Mouse (Mus musculus) layer of hippocampus, adult 2 months (tissue): ENCODE data around the gene Plcxd2. TPM values are rescaled to one million over a fixed set of nuclear protein-coding genes. Genes with fewer than 3 reads are reported as not detected.

Source experiments
- DNase-seq, 2 experiments: peaks; one replicate each; pipeline ENCODE4 v3.0.0; 2022; ENCODE audit warnings: low spot score in 2 of 2
- H3K27ac ChIP-seq: fragments of 200-600 bp; 2 replicates; pipeline ENCODE4 v1.8.1; 2022
- H3K4me3 ChIP-seq: fragments of 200-600 bp; 2 replicates; pipeline ENCODE4 v1.8.1; 2022; ENCODE audit warnings: mild to moderate bottlenecking
- CTCF ChIP-seq: fragments of 200-600 bp; conservative IDR thresholded peaks from 2 replicates; pipeline ENCODE4 v1.8.1; 2022; ENCODE audit warnings: antibody characterized with exemption, mild to moderate bottlenecking, moderate library complexity
- total RNA-seq, 2 experiments: library from RNA; stranded (reverse); gene quantifications; 2 replicates each; pipeline ENCODE4 v1.2.3; 2021

The Plcxd2 gene
- total RNA-seq, 2 experiments from 2014 or later: 17.5 to 17.9 TPM

DNA sequence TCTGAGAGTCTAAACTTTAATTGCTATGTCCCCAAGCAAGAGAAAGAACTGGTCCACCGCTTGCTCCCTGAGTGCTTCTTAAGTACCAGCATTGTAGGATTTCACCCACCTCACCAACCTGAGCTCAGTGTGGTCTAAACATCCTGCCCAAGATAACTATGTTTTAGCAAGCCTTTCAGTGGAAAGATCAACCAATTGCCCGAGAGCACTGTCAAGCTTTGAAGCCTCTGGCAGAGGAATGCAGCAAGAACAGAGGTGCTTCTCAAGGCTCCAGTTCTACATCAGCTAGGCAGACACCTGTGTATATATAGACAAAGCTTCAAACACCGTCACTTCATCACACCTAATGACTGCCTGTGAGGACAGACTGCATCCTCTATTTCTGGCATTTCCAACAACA lies 1.3 kb downstream of the Plcxd2 start:
- no peak overlapping the region for H3K27ac ChIP-seq
- no peak for DNase-seq
- no peak overlapping the region; the same call in 1 of the 2 replicates for H3K4me3 ChIP-seq
- TF ChIP-seq CTCF: no peak

DNA sequence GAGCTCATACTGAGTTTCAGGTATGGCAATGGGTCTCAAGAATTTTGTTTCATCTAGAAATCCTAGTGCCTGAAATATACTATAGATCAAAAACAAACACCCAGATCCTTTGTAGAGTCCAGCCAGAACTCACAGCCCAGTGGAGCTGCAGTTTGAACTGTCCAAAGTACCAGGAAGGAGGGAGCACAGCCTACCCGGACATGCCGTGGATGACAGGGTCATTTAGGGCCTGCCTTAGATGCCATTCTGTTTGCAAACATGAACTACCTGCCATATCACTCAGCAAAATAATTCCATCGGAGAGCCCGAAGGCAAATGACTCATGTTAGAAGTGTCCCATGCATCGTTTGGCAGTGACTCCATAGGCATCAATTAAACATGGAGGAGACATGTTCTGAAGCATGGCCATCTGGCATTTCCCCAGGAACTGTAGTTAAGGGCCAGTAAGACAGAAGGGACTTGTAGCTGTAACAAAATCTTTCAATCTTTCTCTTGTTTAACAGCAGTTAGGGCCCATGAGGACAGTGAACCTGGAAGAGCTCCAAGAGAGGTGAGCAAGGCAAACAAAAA lies 1.9 kb downstream of the Plcxd2 start:
- no peak for TF ChIP-seq CTCF
- no peak for DNase-seq
- H3K27ac ChIP-seq: no peak overlapping the region
- no peak overlapping the region for H3K4me3 ChIP-seq

DNA sequence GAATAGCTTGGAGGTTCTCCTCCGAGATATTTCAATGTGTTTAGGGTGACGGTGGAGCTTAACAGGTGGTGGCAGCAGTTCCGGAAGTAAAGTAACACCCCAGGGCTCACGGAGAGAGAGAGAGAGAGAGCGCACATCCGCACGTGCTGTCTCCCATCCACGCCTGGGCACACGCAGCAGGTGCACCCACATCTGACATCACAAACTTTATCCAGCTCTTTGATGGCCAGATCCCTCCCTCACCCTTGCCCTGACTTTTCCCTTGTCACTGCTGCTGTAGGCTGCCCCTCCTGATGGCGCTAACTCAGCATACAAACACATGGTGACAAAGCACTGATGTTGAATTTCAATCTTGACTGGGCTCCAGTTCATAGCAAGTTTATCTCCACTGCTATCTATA lies 3.8 kb downstream of the Plcxd2 start:
- TF ChIP-seq CTCF: no peak
- no peak overlapping the region for H3K4me3 ChIP-seq

DNA sequence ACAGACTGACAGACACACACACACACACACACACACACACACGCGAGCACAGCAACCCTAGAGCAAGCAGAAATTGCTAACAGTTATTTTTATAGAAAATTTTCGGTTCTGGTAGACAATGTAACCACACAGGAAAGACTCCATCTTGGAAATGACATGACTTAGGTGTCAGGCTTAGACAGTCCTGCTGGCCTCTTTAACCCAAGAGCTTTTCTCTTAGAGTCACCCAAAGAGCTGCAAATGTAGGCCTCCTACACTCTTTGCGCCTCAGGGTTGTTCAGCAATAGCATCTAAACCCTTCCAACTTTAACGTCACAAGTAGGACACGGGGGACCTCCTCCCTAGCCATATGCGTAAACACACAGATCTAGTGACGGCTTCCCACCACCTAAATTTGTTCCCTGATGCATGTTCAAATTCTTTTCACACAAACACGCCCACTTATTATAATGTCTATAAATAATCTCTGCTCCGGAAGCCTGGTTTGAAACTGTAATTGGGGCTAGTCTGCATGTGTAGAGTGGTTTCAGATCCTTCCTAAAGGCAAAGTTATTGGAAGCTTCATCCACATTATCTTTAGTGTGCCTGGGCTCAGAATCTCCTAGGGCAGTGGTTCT lies 8.4 kb downstream of the Plcxd2 start:
- no peak overlapping the region for H3K4me3 ChIP-seq
- DNase-seq: no peak
- no peak for TF ChIP-seq CTCF
- H3K27ac ChIP-seq: no peak overlapping the region

More for the DNA sequence above, 3.8 kb downstream of the Plcxd2 start:
- H3K27ac ChIP-seq: no peak overlapping the region
- DNase-seq: no peak

DNA sequence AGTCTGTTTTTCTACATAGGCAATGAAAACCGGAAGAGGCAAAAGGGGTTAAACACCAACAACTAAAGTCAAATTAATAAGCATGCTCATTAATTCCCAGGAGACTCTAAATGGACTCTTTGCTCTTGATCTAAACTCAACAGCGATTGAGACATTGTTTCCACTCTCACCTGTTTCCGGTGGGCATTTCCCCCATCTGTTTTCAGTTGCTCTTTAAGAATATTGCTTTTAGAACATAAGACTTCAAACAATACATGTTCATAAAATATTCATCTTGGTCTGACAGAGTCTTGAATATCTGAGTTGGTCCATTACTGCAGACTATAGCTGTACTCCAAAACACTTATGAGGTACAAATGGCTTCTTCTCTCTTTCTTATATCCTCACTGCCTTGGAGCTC lies 9.0 kb downstream of the Plcxd2 start:
- Histone ChIP-seq H3K4me3 (no peak overlapping the region), H3K27ac (no peak overlapping the region)
- TF ChIP-seq CTCF: no peak
- no peak for DNase-seq

DNA sequence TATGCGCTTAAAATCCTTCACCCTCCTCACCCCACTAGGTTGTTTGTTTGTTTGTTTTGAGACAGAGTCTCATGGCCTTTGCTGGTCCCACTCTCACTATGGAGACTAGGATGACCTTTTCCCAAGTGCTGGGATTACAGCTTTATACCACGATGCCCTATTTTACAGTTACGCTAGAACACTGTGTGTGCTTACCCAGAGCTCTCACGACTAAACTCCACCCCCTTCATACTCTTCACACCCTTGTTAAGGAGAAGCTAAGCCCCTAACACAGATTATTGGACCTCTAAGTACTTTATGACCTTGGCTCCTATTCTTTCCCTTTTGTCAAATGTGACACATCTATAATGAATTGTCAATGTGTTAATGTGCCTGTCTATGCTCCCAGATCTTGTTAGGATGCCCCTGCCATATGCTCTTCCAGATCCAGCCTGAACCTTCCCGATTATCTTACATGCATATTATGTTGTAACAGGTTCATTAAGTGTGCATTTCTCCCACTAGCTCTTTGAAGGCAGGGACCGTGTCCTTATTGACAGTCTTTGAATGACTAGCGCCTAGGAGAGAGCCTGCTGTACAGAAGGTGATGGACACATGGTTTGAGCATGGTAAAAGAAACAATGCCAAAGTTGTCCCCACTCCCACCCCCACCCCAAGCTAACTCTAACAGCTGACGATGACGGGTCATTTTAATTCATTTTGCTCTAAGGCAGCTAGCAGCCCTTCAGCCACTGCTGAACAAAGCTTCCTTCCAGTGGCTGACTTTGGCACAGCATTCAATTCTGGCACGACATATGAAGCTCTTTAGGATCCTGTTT lies 10.4 kb downstream of the Plcxd2 start:
- peak; percentile 12; the same call in 1 of the 2 replicates for TF ChIP-seq CTCF
- no peak overlapping the region for H3K27ac ChIP-seq
- no peak overlapping the region for H3K4me3 ChIP-seq
- DNase-seq: no peak

DNA sequence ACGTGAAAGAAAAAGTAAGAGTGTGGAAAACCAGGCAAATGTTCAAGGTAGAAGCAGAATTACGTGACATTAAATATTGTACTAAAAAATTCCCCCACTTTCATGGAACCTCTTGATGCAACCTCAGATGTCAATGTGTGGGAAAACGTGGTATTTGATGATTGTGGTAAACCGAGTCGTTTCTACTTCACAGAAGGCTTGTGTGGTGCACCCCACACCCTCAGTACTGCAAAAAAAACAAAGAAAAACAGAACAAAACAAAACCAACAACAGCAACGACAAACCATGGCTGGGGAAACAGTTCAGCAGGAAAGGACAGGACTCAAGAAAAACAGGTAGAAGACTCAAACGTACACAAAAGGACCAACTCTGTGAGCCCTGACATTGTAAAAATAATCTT lies 11.8 kb downstream of the Plcxd2 start:
- H3K27ac ChIP-seq: no peak overlapping the region
- no peak for DNase-seq
- no peak for TF ChIP-seq CTCF
- H3K4me3 ChIP-seq: no peak overlapping the region

DNA sequence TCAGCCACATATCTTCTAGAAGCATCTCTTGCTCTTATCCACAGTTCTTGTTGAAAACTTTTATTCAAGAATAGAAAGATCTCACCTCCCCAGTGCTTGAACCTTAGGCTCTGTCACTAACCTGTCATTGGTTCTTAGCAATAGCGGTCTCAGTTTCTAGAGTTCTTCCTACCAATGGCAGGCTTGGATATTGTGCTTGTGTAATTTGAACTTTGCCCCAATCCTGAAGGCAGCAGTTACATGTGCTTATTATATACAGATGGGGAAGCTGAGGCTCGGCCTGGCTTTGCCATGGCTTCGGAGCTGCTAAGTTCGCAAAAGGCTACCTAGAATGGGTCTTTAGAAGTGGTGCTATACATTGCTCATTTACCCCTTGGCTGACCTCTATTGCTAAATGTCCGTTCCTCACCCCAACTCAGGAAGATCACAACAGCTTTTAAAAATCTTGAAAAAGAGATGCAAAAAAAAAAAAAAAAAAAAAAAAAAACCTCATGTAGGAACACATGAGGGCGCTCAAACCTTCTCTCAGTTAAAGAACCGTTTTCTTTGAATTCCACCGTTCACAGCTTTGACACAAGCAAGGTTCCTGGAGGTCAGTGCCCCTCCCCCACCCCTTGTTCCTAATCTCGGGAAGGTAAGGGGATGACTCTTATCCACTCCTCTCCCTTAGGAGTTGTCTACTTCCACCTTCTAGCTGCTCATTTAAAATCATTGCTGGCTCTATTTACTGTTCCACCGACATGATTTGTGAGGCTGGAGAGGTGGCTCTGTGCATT lies 18.9 kb downstream of the Plcxd2 start:
- Histone ChIP-seq H3K4me3 (no peak overlapping the region), H3K27ac (no peak overlapping the region)
- DNase-seq: no peak
- peak; percentile 69 for TF ChIP-seq CTCF

DNA sequence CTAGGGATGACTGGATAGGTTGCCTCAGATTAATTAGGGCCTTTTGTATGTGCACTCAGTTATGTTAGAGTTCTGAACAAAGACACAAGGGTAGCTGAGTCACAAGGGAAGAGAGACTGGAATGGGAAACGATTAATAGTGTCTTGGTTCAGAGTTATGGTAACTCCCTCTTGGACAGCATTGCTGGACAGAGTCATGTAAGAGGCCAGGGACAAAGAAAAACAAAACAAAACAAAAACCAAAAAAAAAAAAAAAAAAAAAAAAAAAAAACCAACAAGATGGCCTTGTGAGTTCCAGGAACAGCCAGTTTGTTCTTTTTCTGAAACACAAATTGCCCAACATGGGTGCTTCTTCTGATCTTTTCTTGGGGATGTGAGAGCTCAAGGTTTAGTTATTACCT lies 23.8 kb downstream of the Plcxd2 start:
- H3K4me3 ChIP-seq: no peak overlapping the region
- no peak overlapping the region for H3K27ac ChIP-seq
- TF ChIP-seq CTCF: no peak
- DNase-seq: no peak

DNA sequence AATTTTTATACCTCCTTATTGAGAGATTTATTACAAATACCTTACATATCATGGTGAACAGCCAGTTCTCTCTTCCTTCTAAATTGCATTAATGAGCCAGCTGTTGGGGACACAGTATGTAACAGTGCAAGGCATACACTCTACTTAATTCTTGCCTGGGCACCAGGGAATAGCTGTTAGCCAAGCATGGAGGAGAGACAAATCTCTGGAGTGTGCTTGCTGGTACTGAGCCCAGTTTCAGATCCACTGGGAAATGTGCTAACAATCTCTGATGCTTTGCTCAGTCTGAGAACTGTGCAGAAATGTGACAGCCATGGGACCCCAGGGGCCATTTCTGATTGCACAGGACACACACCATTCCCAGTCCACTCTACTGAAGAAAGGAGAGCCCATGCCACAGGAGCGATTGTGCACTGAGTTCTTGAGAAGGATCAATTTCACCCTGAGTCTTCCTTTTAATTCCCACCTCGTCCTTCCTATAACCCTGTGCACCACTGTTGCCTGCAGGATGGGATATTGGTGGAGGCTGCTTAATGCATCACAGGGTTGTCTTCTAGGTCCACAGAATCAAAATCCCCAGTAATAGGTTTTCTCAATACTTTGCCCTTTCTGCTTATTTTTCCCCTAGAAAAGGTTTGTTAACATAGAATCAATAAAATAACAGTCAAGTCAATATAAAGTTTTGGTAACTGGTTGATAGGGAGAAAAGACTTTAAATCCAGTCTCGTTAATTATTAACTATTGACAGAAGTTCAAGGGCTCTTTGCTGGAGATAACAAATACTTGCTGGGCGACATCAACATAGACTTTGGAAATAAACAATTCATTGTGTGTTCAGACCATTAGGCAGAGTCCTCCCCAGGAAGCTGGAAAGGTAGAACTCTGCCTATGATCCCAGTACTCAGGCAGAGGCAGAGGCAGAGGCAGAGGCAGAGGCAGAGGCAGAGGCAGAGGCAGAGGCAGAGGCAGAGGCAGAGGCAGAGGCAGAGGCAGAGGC lies 25.1 kb downstream of the Plcxd2 start:
- DNase-seq: no peak
- no peak for TF ChIP-seq CTCF
- no peak overlapping the region for H3K27ac ChIP-seq
- H3K4me3 ChIP-seq: no peak overlapping the region

DNA sequence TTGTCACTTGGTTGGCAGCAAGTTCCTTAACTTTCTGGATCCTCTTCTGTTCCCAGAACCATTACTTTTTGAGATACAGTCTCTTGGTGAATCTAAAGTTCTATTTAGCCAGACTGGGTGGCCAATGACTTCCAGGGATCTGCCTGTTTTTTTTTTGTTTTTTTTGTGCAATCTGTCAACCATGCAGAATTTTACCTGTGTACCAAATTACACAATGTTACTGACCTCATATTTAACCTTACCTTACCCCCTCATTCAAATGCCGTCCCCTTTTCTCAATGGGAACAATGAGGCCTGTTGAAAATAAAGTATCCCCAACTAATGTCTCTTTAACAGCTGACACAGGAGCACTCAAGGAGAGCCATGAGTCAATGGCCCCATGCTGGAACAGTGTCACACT lies 33.8 kb downstream of the Plcxd2 start:
- TF ChIP-seq CTCF: no peak
- no peak for DNase-seq
- no peak overlapping the region for H3K27ac ChIP-seq
- no peak overlapping the region for H3K4me3 ChIP-seq
